Mouse (Mus musculus) small intestine, adult 2 months (tissue): ENCODE results near the gene Eid2.

ENCODE experiments used
- CTCF ChIP-seq: fragments of 200-500 bp; IDR thresholded peaks from 2 replicates; pipeline ENCODE4 v1.5.1; 2012; ENCODE audit warnings: low read depth, mild to moderate bottlenecking, control low read depth, inconsistent platforms, low read length, moderate library complexity, mixed read lengths; ENCODE audit not compliant: insufficient replicate concordance, insufficient read length; ENCODE audit errors: extremely low read depth
- POLR2A ChIP-seq: fragments of 200-500 bp; IDR thresholded peaks from 2 replicates; pipeline ENCODE4 v1.6.1; 2012; ENCODE audit warnings: low read depth, mild to moderate bottlenecking, control low read depth, inconsistent platforms, low read length, moderate library complexity

DNA sequence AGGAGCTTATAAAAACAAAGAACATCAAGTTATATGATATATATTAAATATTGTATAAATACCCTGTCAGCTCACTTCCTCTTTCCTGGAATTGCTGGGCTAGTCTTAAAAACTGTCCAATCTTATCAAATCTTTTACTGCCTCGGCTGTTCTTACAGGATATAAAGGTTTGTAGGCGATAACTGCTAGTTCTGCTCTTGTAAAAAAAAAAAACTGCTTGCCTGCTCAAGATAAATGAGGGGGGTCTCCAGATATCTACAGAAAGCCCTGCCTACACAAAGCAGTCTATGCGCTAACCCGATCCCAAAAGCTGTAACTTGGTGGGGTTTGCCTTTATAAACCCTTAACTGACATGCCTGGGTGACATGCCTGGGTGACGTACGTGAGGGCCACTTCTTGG, 13.1 kb upstream of the Eid2 start:
- TF ChIP-seq CTCF (no peak), POLR2A (no peak)
